In the genomic region with DNA sequence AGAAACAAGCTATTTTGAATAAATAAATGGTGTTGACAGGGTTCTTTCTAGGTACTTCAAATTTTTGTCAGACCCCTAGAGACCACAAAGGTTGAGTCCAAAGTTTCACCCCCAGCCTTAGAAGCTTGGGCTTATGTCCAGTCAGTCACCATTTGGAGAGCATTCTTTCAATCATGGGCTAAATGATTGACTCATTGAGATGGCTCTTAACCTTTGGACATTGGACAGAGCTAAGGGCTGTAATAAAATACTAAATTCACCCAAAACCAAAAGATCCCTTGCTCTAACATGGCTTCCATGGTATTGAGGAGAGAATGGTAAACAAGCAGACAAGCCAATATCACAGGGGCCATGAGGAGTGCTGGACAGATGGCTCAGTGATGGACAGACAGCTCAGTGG, we compare ENCODE assay signal across 19 mouse cellular contexts.
"Had no signal": no experiment of that assay in that cellular context is flagged by ENCODE, and none has a peak within 500 bp of the region (broad histone marks: within the 10 kb centered on the region; RNA-seq: fewer than 3 reads in every experiment).

No protein-coding gene starts in this region.

- H3K27ac ChIP-seq: midbrain, embryonic 10.5 days; midbrain, embryonic 12.5 days; neural tube, embryonic 13.5 days; neural tube, embryonic 15.5 days had no signal

- H3K9me3 ChIP-seq: midbrain, embryonic 12.5 days; neural tube, embryonic 15.5 days had no signal

- H3K9ac ChIP-seq: lung, embryonic 14.5 days; midbrain, embryonic 12.5 days; neural tube, embryonic 13.5 days; neural tube, embryonic 15.5 days had no signal

- H3K4me3 ChIP-seq: midbrain, embryonic 10.5 days; midbrain, embryonic 12.5 days; myocyte; neural tube, embryonic 13.5 days; neural tube, embryonic 15.5 days had no signal

- H3K4me1 ChIP-seq: midbrain, embryonic 10.5 days; midbrain, embryonic 12.5 days had no signal

- DNase-seq: lung, adult 18-20 months; lung, embryonic 14.5 days; lung, postnatal 10 days; lung, postnatal 4 days; midbrain, embryonic 14.5 days; retina, postnatal 1 day; right cerebral cortex, adult 18-20 months; right cerebral cortex, postnatal 25 days; right cerebral cortex, postnatal 4 days; spleen, adult 18-20 months; thymus, adult 18-20 months; thymus, postnatal 14 days; thymus, postnatal 36 days had no signal

- H3K36me3 ChIP-seq: midbrain, embryonic 10.5 days; midbrain, embryonic 12.5 days; neural tube, embryonic 13.5 days; neural tube, embryonic 15.5 days had no signal

- H3K27me3 ChIP-seq: midbrain, embryonic 12.5 days had no signal

- H3K4me2 ChIP-seq: lung, embryonic 14.5 days; midbrain, embryonic 12.5 days; neural tube, embryonic 13.5 days; neural tube, embryonic 15.5 days had no signal

- ATAC-seq: midbrain, embryonic 16.5 days had no signal
